Mouse (Mus musculus): ENCODE data around the gene Actr1b.

Gene Actr1b

DNA sequence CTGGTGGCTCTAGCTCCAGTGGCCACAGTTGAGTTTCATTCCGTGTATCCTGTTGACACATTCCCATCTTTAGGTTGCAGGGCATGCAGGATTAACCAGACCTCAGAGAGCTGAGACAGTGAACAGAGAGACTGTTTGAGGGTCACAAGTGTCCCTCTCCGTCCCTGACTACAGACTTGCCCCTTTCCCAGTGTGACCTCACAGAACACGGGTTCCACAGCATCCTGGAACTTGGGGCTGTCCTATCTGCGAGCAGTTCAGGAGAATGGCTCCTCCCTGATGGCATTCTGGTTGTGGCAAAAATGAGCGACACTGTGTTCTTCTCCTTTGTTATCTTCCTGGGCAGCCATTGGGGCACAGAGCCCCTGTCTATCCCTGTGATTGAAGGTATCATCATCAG is at the start of gene Actr1b:
TSS of gene Actr1b (minus strand) at position 112 of the 400 bp plus-strand sequence.
- DNase-seq (ENCODE audit: low spot score in 2 of 2): no peak

DNA sequence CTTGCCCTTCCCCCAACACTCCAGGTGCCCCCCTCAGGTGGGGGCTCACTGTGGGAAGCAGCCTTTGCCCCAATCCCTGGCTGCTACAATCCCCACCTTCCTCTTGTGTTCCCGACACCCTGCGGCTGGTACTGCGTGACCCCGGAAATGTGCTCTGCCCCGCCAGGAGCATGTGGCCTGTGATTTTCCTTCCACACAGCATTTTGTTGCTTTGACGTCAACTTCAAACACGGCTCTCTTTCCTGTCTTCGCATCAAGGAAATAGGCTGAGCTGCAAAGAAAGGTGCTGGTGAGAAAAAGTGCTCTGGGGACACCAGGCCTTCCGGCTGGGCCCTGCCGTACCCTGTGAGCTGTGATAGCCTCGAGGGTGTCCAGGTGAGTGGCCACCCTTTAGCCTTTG is 47.3 kb upstream of the Actr1b start, which contains the start of gene Zap70:
TSS of gene Zap70 (plus strand) at position 231 of the 400 bp plus-strand sequence.
- DNase-seq (ENCODE audit: low spot score in 2 of 2): no peak

DNA sequence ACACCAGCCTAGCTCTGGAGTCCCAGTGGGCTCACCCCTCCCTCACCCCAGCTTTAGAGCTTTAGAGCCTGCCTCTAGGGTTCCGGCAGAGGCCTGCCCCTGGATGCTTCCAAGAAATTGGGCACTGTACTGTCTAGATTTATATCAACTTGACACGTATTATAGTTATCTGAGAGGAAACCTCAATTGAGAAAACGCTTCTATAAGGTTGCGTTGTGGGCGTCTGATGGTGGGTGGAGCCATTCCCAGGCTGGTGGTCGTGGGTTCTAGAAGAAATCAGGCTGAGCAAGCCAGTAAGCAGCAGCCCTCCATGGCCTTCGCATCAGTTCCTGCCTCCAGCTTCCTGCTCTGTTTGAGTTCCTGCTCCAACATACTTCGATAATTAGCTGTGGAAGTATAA is 46.8 kb upstream of the Actr1b start:
- DNase-seq (ENCODE audit: low spot score in 2 of 2): no peak

DNA sequence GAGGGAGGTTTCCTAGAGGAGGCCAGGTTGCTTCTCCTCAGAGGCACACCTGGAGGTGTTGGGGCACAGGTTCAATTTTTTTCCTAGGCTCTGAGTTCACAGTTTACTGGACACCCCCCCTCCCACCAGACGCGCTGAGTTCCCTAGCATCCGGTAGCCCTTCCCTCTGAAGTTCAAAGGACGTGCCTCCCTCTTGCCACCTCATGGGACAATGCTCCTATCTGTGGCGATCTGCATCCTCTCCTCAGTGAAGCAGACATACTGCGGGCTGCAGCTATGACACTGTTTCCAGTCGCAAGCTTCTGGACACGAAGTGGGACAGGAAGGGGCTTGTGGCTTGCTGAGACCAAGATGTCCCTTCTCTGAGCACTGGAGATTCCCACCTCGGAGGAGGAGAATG is 46.2 kb upstream of the Actr1b start:
- DNase-seq (ENCODE audit: low spot score in 2 of 2): no peak

DNA sequence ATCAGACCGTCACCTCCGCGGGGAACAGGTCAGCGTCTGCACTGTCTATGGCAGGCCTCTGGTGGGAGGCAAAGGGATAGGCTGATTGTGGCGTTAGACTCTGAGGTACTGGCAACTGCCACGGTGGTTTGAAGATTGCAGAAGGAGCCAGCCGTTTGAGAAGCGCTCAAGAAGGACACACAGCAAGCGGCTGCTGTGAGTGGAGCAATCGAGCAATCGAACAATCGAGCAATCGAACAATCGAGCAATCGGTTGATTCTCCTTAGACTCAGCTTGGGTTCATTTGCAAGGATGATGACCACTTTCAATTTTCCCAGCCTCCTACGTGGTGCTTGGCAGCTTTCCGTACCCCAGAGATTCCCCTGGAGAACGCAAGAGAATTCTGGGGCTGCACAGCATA is 44.9 kb upstream of the Actr1b start:
- no peak for DNase-seq (ENCODE audit: low spot score in 2 of 2)

GRCm38 (mm10) chr1:36758553-36758952 is 44.3 kb upstream of the Actr1b start:
- no peak for DNase-seq (ENCODE audit: low spot score in 2 of 2)

DNA sequence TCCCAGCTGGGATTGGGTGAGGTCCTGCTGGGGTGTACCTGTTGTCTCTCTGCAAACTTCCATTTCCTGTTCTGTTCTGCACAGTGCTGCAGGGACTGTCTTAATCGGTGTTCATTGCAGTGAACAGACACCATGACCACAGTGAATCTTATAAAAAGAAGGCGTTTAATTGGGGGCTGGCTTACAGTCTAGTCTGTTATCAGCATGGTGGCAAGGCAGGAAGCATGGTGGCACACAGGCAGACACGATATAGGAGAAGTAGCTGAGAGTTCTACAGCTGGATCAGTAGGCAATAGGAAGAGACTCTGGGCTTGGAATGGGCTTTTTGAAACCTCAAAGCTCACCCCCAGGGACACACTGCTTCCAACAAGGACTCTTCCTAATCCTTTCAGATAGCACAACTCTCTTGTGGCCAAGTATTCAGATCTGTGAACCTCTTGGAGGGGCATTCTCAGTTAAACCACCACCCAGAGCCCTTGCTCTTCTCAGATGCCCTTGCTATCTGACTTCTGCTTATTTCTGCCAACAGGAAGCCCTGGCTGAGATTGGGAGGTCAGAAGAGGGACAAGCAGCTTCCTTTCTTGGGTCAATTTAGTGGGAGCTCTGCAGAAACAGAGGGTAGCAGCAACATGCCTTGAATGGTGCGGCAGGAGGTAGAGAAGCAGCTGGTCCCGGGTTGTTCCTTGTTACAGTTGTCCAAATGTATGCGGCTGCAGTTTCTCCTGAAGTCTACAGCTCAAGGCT is 39.9 kb upstream of the Actr1b start:
- DNase-seq (ENCODE audit: low spot score in 2 of 2): no peak

DNA sequence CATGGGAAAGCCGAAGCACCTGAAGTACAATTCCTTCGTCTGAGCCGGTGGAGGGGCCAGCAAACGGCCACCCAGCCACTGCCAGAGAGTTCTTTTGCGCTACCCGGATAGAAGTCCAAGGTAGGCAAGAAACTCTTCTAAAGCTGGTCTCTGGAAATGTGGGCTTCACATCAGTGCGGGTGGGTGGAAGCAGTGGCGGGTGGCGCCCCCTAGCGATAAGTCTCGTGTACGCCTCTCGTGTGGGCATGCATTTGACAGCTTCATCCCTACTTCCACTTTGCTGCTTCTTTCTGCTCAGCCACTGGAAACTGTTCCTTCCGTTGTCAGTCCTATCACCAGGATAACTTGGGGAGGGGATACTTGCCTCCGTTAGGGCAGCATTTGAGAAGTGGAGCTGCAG is 32.2 kb upstream of the Actr1b start:
- DNase-seq (ENCODE audit: low spot score in 2 of 2): peak in 1 of 2 experiments; percentile 26

- DNase-seq (ENCODE audit: low spot score in 2 of 2): no peak
Observed at GRCm38 (mm10) chr1:36745661-36746060, 31.4 kb upstream of the Actr1b start.

GRCm38 (mm10) chr1:36744268-36744944 is 30.2 kb upstream of the Actr1b start:
- DNase-seq (ENCODE audit: low spot score in 2 of 2): peak; percentile 48 to 69

DNA sequence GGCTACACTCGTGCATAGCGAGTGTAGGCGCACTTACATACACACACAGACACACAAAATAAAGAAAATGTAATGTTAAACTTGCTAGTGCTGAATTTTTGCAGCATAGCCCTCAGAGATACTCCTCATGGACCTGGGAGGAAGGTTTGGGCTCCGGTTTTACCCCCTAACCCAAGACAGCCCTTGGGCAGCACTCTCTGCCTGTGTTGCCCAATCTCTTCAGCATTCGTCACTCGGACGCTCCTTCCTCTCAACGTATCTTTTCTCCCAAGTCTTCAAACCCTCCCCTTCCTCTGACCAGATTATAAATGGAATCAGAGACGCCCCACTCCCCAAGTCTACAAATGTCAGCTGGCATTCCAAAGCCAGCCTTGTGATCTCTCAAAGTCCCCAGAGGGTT is 28.8 kb upstream of the Actr1b start:
- DNase-seq (ENCODE audit: low spot score in 2 of 2): no peak

- no peak for DNase-seq (ENCODE audit: low spot score in 2 of 2)
Observed at GRCm38 (mm10) chr1:36739231-36739630, 25.0 kb upstream of the Actr1b start.

- peak; percentile 55 to 76 for DNase-seq (ENCODE audit: low spot score in 2 of 2)
Observed at GRCm38 (mm10) chr1:36737300-36737699, 23.1 kb upstream of the Actr1b start.

GRCm38 (mm10) chr1:36724057-36724431 is 9.8 kb upstream of the Actr1b start:
- no peak for DNase-seq (ENCODE audit: low spot score in 2 of 2)

- DNase-seq (ENCODE audit: low spot score in 2 of 2): no peak
Observed at GRCm38 (mm10) chr1:36723146-36724056, 9.2 kb upstream of the Actr1b start.

- DNase-seq (ENCODE audit: low spot score in 2 of 2): no peak
Observed at GRCm38 (mm10) chr1:36718786-36719185, 4.6 kb upstream of the Actr1b start.

- no peak for DNase-seq (ENCODE audit: low spot score in 2 of 2)
Observed at GRCm38 (mm10) chr1:36711104-36711503, 3.1 kb downstream of the Actr1b start.

GRCm38 (mm10) chr1:36709854-36710280 is 4.4 kb downstream of the Actr1b start, which contains the start of gene 4933424G06Rik:
4933424G06Rik (plus strand) TSS chr1:36710149.
- DNase-seq (ENCODE audit: low spot score in 2 of 2): peak; percentile 93 to 96

GRCm38 (mm10) chr1:36709055-36709853 is 5.0 kb downstream of the Actr1b start:
- peak in 1 of 2 experiments; percentile 27 for DNase-seq (ENCODE audit: low spot score in 2 of 2)

GRCm38 (mm10) chr1:36708626-36709025 is 5.6 kb downstream of the Actr1b start:
- no peak for DNase-seq (ENCODE audit: low spot score in 2 of 2)

GRCm38 (mm10) chr1:36707797-36708196 is 6.4 kb downstream of the Actr1b start:
- DNase-seq (ENCODE audit: low spot score in 2 of 2): no peak
